Mouse (Mus musculus) liver, embryonic 13.5 days (tissue): ENCODE results near the gene 1700030K09Rik. TPM values are rescaled to one million over a fixed set of nuclear protein-coding genes. Genes with fewer than 3 reads are reported as not detected.

Source experiments
- ATAC-seq: fragments of 200-750 bp; cut with Nextera tagmentation; 2 replicates; pipeline ENCODE4 v1.8.0; 2017; ENCODE audit warnings: low read depth, mild to moderate bottlenecking, moderate number of reproducible peaks, moderate library complexity
- DNase-seq: peaks from one replicate; pipeline ENCODE4 v3.0.0; 2022
- H3K27ac ChIP-seq: fragments of 300-500 bp; sonication (generic); 2 replicates; pipeline ENCODE4 v1.5.1; 2015; ENCODE audit warnings: moderate library complexity, mild to moderate bottlenecking, inconsistent platforms
- H3K27me3 ChIP-seq: fragments of 300-500 bp; sonication (generic); 2 replicates; pipeline ENCODE4 v1.6.1; 2015; ENCODE audit warnings: mild to moderate bottlenecking, inconsistent platforms
- H3K36me3 ChIP-seq: fragments of 300-500 bp; sonication (generic); 2 replicates; pipeline ENCODE4 v1.6.1; 2015; ENCODE audit warnings: mild to moderate bottlenecking, inconsistent platforms
- H3K4me1 ChIP-seq: fragments of 300-500 bp; sonication (generic); replicated peaks from 2 replicates; pipeline ENCODE4 v1.6.1; 2015; ENCODE audit warnings: inconsistent platforms
- H3K4me2 ChIP-seq: fragments of 300-500 bp; sonication (generic); 2 replicates; pipeline ENCODE4 v1.6.1; 2015; ENCODE audit warnings: inconsistent platforms, mild to moderate bottlenecking, moderate library complexity
- H3K4me3 ChIP-seq: fragments of 300-500 bp; sonication (generic); replicated peaks from 2 replicates; pipeline ENCODE4 v1.5.1; 2015; ENCODE audit warnings: mild to moderate bottlenecking, inconsistent platforms
- H3K9ac ChIP-seq: fragments of 300-500 bp; sonication (generic); 2 replicates; pipeline ENCODE4 v1.6.1; 2015; ENCODE audit warnings: mild to moderate bottlenecking, inconsistent platforms
- H3K9me3 ChIP-seq: fragments of 300-500 bp; sonication (generic); replicated peaks from 2 replicates; pipeline ENCODE4 v1.6.1; 2016; ENCODE audit warnings: inconsistent platforms
- WGBS: fragments of 180-500 bp; shearing (Covaris S2); methylation state at CpG from one replicate; pipeline ENCODE4 v1.1.7; 2015; ENCODE audit not compliant: insufficient replicate concordance; 5-methylcytosine and 5-hydroxymethylcytosine counted together
- polyA plus RNA-seq: library from polyadenylated mRNA; unstranded; fragments of >200 nt; fragmentation: Nextera tagmentation; extraction: Ambion mirVana; gene quantifications from 2 replicates; pipeline ENCODE4 v1.2.1, GENCODE M21; 2015

1700030K09Rik gene
- polyA plus RNA-seq, 1 experiment from 2014 or later, result 4.2 TPM

DNA sequence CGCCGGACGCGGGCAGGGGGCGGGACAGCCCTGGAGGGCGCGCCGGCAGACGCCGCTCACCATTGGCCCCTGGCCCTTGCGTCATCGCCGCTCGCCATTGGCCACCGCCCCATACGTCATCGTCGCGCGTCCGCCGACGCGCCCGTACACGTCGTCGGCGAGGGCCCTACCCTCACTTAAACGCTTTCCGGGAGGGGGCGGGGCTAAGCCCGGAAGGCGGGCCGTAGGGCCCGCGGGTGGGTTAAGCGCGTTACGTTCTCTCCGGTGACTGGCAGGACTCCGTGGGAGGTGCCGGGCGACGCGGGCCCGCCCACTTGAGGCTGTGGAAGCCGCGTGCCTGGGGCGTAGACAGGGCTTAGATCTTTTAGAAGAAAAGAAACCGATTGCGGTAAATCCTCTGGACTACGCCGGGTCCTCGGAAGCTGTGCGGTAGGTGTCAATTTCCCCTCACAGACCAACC is 49.0 kb downstream of the 1700030K09Rik start:
- H3K4me1 ChIP-seq, result peaks cover 68% of the 10 kb centered on the region
- no peaks in the 10 kb centered on the region for H3K9me3 ChIP-seq
- under 1% methylated on average over 52 of the region's 56 CpGs for WGBS
- H3K9ac ChIP-seq, result peak overlapping the region; percentile 94
- H3K4me2 ChIP-seq, result peak overlapping the region; percentile 91
- peak; percentile 98 for DNase-seq
- ATAC-seq, result peak; percentile 95
- H3K36me3 ChIP-seq, result peaks cover 57% of the 10 kb centered on the region
- H3K4me3 ChIP-seq, result peak overlapping the region; percentile 98
- peak overlapping the region; percentile 87 for H3K27ac ChIP-seq
- H3K27me3 ChIP-seq, result no peaks in the 10 kb centered on the region

DNA sequence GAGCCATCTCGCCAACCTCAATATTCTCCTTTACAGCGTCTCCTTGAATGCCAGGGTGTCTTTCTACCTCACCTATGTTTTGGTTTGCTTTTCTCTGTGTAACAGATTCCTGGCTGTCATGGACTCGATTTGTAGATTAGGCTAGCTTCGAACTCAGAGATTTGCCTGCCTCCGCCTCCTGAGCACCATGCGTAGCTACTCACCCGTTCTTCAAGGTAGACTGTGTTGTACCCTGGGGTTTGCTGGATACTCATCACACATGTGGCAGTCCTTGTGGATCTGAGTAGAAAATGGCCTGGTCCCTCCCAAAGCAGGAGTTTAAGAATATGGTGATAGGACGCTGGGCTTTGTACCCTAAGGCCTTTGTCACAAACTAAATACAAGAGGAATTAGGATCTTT is 49.7 kb downstream of the 1700030K09Rik start:
- no peaks in the 10 kb centered on the region for H3K27me3 ChIP-seq
- peak overlapping the region; percentile 74 for H3K9ac ChIP-seq
- H3K9me3 ChIP-seq, result no peaks in the 10 kb centered on the region
- no peak for DNase-seq
- ATAC-seq, result no peak
- 11% methylated on average over 8 of the region's 8 CpGs for WGBS
- H3K4me2 ChIP-seq, result peak overlapping the region; percentile 91
- H3K4me3 ChIP-seq, result peak overlapping the region; percentile 98
- peaks cover 71% of the 10 kb centered on the region for H3K4me1 ChIP-seq
- peak overlapping the region; percentile 72 for H3K27ac ChIP-seq
- H3K36me3 ChIP-seq, result peaks cover 50% of the 10 kb centered on the region

DNA sequence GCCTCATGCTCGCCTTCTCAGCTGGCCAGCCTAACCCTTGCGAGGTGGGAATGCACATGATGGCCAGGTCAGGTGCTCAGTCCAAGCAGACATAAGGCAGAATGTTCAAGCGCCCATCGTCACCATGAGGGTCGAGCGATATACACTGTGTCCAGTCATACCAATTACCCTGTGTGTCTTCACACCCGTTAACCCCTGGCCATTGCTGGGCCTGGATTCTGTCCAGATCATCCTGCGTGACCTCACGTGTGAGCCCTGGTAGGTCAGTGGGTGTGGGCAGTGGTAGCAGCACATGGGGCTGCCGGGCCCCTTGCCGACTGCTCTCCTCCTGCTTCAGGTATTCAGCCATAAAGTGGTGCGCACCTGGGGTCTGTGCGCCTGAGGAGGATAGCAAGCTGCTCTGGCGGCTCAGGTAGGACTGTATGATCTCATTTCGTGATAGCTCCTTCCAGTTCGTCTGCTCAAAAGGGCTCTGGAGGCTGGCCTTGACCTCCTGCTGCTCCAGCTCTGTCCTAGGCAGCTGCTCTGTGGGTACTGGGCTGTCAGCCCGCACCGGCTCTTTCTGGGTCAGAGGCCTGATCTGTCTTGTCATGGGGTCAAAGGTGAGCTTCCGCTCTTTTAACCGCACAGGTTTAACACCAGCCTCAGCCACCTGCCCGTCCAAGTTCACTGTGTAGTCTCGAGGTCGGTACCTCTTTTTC is 51.9 kb downstream of the 1700030K09Rik start:
- H3K27ac ChIP-seq, result no peak overlapping the region
- peaks cover 76% of the 10 kb centered on the region for H3K4me1 ChIP-seq
- ATAC-seq, result no peak
- peaks cover 44% of the 10 kb centered on the region for H3K36me3 ChIP-seq
- H3K4me3 ChIP-seq, result no peak overlapping the region
- 86% methylated on average over 23 of the region's 23 CpGs for WGBS
- no peak overlapping the region for H3K9ac ChIP-seq
- no peak overlapping the region for H3K4me2 ChIP-seq
- no peaks in the 10 kb centered on the region for H3K27me3 ChIP-seq
- no peak for DNase-seq
- H3K9me3 ChIP-seq, result no peaks in the 10 kb centered on the region

DNA sequence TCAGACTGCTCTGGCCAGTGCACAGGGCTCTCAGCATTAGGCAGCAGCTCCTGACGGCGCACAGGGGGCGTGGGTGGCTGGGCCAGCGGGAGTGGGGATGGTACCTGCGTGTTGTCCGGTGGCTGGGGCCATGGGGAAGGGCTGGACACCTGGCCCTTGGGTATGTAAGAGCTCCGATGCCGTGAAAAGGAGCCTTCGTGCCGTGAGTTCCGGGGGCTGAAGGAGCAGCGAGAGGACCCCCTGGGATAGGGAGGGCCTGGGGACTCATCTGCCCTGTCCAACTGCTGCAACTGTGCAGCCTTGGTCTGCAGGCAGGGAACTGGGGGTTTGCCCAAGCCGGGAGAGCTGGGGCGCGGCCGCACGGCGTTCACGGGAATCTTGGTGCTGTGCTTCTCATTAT is 52.5 kb downstream of the 1700030K09Rik start:
- 90% methylated on average over 19 of the region's 19 CpGs for WGBS
- DNase-seq (no peak), ATAC-seq (no peak)
- no peak overlapping the region for H3K27ac ChIP-seq
- H3K27me3 ChIP-seq, result no peaks in the 10 kb centered on the region
- no peak overlapping the region for H3K4me3 ChIP-seq
- H3K9ac ChIP-seq, result no peak overlapping the region
- H3K4me1 ChIP-seq, result peaks cover 70% of the 10 kb centered on the region
- H3K36me3 ChIP-seq, result peaks cover 44% of the 10 kb centered on the region
- no peaks in the 10 kb centered on the region for H3K9me3 ChIP-seq
- no peak overlapping the region for H3K4me2 ChIP-seq

DNA sequence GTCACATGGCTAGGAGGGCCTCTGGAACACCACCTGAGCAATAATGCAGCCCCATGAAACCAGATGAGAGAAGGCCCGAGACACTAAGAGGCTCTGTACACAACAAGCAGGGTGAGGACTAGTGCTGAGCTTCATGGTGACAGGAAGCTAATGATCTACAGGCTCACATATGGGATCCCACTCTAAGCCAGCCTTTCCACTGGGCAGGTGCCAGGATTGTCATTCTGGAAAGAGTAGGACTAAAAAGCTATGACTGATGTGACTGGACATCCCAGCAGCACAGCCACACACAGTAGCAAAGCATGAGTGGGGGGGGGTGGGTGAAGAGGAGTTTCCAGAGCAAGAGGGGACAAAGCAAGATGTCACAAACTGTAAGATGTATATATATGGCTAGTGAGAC is 54.2 kb downstream of the 1700030K09Rik start:
- DNase-seq, result no peak
- Histone ChIP-seq H3K27ac (no peak overlapping the region), H3K9ac (no peak overlapping the region), H3K36me3 (peaks cover 50% of the 10 kb centered on the region), H3K4me1 (peaks cover 67% of the 10 kb centered on the region), H3K9me3 (no peaks in the 10 kb centered on the region), H3K4me3 (no peak overlapping the region), H3K4me2 (no peak overlapping the region), H3K27me3 (no peaks in the 10 kb centered on the region)
- WGBS, result 73% methylated on average over 1 of the region's 1 CpGs
- ATAC-seq, result no peak

DNA sequence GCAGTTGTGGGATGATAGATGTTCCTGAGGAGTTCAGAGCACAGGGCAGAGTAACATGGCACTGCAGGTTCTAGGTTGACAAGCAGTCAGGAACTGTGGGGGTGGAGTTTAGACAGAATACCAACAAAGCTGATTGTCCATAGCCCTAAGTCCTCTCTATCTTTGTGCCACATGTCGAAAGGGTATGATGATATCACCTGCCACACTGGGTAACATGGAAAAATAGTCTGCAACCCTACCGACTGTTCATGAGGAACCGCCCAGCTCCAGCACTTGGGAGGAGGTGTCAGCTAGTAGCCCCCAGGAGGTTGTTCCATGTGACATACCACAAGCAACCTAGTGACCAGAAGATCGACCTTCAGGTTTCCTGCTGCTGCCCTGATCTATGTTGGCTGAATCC is 54.8 kb downstream of the 1700030K09Rik start:
- no peak overlapping the region for H3K9ac ChIP-seq
- H3K4me2 ChIP-seq, result no peak overlapping the region
- peaks cover 66% of the 10 kb centered on the region for H3K4me1 ChIP-seq
- ATAC-seq (peak; percentile 18; the same call in 1 of the 2 replicates), DNase-seq (no peak)
- 0 out of 2 replicates have a peak overlapping the region, but pooled peaks have one; percentile 24 for H3K27ac ChIP-seq
- no peaks in the 10 kb centered on the region for H3K27me3 ChIP-seq
- no peaks in the 10 kb centered on the region for H3K9me3 ChIP-seq
- 39% methylated on average over 4 of the region's 4 CpGs for WGBS
- no peak overlapping the region for H3K4me3 ChIP-seq
- peaks cover 50% of the 10 kb centered on the region for H3K36me3 ChIP-seq

DNA sequence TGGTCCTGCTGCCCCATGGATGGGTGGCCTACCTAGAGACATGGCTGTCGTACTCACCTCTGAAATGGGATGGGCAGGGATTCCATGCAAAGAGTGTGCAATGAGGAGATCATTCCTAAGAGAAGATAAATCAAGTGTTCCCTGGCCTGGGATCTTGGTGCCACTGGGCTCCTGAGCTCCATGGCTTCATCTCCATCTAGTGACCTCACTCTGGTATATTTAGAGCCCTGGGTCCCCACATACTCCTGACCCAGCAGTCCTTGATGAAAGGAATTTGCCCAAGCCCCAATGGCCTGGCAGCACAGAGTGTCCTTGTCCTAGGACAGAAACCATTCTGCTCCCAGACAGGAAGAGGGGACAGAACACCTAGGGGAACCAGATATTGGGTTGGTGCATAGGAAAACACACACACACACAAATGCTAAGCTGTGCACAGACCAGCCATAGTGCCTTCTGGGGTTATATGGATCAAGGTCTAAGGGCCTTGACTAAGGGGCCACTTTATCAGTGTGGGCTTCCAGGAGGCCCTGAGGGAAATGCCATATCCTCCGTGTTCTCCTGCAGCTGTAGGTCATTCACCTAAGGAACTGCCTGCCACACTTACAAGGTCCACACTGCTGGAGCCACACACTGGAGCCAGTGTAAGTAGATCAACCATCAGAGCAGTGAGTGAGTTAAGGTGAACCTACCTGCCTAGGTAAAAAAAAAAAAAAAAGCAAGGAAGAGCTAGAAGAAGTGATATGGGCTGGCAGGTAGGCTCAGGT is 56.0 kb downstream of the 1700030K09Rik start:
- ATAC-seq (no peak), DNase-seq (no peak)
- Histone ChIP-seq H3K9me3 (no peaks in the 10 kb centered on the region), H3K4me3 (no peak overlapping the region), H3K27ac (no peak overlapping the region), H3K9ac (no peak overlapping the region), H3K4me1 (peaks cover 66% of the 10 kb centered on the region), H3K27me3 (no peaks in the 10 kb centered on the region), H3K36me3 (peaks cover 50% of the 10 kb centered on the region), H3K4me2 (no peak overlapping the region)
- 72% methylated on average over 2 of the region's 2 CpGs for WGBS

DNA sequence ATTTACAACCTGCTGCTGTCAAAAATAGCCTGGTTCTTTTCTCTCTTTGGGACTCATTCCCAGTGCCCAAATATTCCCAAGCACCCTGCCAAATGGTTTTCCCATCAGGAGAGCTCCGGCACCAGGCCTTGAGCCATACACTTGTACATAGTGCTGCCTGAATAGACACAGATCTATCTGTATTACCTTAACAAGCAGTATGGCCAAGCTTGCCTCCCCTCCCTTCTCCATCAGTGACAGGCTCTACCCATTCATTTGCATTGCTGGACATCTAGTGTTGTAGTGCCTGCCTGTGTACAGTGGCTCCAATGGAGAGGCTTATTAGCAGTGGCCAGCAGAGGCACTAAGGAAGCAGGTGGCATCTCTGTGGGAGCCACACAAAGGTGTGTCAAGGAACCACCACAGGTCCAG is 56.8 kb downstream of the 1700030K09Rik start:
- no peak overlapping the region for H3K4me3 ChIP-seq
- ATAC-seq (no peak), DNase-seq (no peak)
- H3K27ac ChIP-seq, result no peak overlapping the region
- 88% methylated on average over 1 of the region's 1 CpGs for WGBS
- H3K36me3 ChIP-seq, result peaks cover 41% of the 10 kb centered on the region
- no peak overlapping the region for H3K4me2 ChIP-seq
- no peaks in the 10 kb centered on the region for H3K27me3 ChIP-seq
- no peak overlapping the region for H3K9ac ChIP-seq
- peaks cover 66% of the 10 kb centered on the region for H3K4me1 ChIP-seq
- H3K9me3 ChIP-seq, result no peaks in the 10 kb centered on the region

DNA sequence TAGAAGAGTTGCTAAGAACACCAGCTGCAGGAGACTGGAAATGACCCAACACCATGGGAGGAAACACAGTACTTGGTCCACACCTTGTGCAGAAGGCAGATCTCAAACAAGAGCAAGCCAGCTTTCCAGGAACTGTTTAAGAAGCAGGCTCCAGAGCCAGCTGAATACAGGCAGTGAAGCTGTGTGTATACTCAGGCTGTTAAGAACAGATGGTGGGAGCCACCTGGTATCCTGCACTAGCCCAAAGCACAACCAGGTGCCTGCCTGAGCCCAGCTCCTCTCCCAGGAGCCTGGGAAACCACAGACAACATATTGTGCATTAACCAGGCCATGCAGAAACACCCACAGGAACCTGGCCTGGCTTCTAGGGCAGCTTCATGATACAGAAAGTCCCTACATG is 60.5 kb downstream of the 1700030K09Rik start:
- Histone ChIP-seq H3K9ac (peak overlapping the region; percentile 36), H3K9me3 (no peaks in the 10 kb centered on the region), H3K4me3 (no peak overlapping the region), H3K36me3 (peaks cover 16% of the 10 kb centered on the region), H3K27me3 (no peaks in the 10 kb centered on the region), H3K4me1 (peaks cover 72% of the 10 kb centered on the region), H3K4me2 (no peak overlapping the region), H3K27ac (0 out of 2 replicates have a peak overlapping the region, but pooled peaks have one; percentile 29)
- ATAC-seq (no peak), DNase-seq (no peak)

DNA sequence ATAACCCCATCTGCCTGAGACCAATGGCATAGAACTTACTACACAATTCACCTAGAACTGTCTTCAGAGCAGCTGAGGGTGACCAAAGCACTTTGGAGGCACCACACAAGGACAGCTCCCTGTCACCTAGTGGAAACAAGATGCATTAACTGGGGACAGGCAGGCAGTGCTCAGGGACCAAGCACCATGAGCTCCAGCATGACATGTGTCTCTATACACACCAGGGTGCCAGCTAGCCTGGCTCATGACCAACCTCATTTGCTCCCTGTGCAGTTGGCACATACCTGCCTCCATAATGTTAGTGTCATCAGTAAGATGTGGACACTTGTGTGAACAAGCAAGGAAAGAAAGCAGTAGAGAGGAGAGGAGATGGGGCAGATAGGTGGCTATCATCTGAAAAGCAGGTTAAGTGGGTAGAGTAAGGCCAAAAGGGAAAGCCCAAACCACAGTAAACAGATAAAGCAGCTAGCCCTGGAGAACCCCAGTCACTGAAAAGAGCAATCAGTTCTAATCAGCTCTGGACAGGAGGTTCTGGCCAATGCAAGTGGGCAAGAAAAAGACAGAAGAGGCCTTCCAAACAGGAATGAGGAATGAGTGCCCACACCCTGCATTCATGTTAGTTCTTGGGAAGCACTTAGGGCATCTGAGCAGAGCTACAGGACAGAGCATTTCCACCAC is 61.1 kb downstream of the 1700030K09Rik start:
- H3K4me1 ChIP-seq, result peaks cover 66% of the 10 kb centered on the region
- H3K9ac ChIP-seq, result 0 out of 2 replicates have a peak overlapping the region, but pooled peaks have one; percentile 28
- H3K27me3 ChIP-seq, result no peaks in the 10 kb centered on the region
- H3K9me3 ChIP-seq, result no peaks in the 10 kb centered on the region
- ATAC-seq (peak; percentile 57), DNase-seq (no peak)
- peak overlapping the region; percentile 45 for H3K27ac ChIP-seq
- H3K36me3 ChIP-seq, result peaks cover 9% of the 10 kb centered on the region
- H3K4me2 ChIP-seq, result 0 out of 2 replicates have a peak overlapping the region, but pooled peaks have one; percentile 18
- no peak overlapping the region for H3K4me3 ChIP-seq

DNA sequence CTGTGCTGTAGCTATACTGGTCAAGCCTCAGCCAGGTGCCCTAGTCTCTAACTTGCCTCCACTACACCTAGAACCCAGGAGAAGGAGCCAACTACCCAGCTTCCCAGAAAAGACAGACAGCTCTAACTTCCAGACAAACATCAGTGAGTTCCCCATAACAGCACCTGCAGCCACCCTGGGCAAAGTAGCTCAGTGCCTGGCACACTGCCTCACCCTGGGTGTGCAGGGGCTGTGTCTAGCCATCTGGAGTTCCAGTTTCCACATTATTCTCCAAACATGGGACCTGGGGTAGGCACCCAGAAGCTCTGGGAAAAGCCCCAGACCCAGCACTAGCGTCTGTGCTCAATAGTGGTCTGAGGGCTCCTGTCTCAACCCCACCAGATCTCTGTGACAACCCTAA is 63.8 kb downstream of the 1700030K09Rik start:
- Histone ChIP-seq H3K9ac (0 out of 2 replicates have a peak overlapping the region, but pooled peaks have one; percentile 19), H3K9me3 (no peaks in the 10 kb centered on the region), H3K27ac (no peak overlapping the region), H3K4me2 (no peak overlapping the region), H3K27me3 (no peaks in the 10 kb centered on the region), H3K36me3 (peaks cover 4% of the 10 kb centered on the region; the same call in 1 of the 2 replicates), H3K4me1 (peaks cover 62% of the 10 kb centered on the region), H3K4me3 (no peak overlapping the region)
- ATAC-seq, result no peak
- DNase-seq, result no peak
- 77% methylated on average over 1 of the region's 1 CpGs for WGBS
